Mouse (Mus musculus): Measurements from ENCODE around the gene Setd6.

DNA sequence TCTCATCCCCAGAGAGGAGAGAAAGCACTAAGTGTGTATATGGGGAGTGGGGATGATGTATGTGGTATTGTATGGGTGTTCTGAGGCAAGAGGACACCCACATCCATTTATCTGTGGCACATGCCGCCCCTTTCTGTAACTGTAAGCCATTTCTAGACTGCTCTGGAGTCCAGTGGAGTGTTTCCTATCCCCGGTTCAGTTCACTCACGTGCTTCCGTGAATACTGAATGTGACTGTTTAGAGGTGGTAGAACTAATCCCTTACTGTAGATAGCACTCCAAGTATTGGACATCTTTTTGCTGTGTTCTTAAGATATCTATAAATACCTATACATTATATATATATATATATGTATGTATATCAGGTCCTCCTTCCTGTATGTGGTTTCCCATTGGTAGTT, 1.3 kb upstream of the Setd6 start:
- no peak for TF ChIP-seq CTCF (IDR thresholded peaks at IDR 0.05; ENCODE audit: low read depth)
- no peak for TF ChIP-seq EP300 (IDR thresholded peaks at IDR 0.05; ENCODE audit: low read depth)
